Mouse (Mus musculus): ENCODE results near the gene Zfp386.
"Not testable (repeated sequence)": the region's sequence is repeated elsewhere in the genome, so short reads cannot be mapped to it uniquely, and the experiment has no call there.

Zfp386 gene

GRCm38 (mm10) chr12:116047440-116048377 lies at the start of gene Zfp386:
Zfp386 (plus strand) TSS chr12:116047724.
- DNase-seq, result peak; percentile 98 to 99

DNA sequence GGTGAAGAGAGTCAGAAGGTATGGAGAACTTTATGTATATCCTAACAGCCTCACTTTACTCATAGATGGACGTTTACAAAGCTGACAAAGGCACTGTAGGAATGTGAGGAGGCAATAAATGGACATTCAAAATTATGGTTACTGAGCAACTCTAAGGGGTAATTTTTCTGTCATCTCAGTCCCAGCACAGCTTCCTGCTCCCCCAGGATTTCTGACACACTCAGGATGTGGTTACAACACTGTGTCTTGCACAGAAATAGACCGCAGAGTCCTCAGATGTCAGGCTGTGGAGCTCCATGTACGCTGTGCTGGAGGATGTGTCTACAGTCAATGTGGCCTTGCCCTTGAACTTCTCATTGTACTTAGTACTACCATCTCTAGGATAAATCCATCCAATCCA lies 47.7 kb upstream of the Zfp386 start:
- not testable (repeated sequence) for DNase-seq

DNA sequence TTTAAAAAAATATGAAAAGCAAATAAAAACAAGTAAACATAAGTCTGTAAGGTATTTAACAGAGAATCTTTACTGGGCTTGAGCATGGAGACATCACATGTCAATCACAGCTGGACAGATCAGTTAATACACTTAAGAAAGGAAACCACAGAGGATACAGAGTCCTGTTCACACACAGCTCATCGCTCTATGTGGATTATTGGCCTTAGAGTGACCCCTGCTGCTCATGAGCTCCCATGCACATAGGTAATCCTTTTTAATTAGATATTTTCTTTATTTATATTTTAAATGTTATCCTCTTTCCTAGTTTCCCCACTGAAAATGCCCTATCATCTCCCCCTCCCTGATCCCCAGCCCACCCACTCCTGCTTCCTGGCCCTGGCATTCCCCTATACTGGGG lies 44.6 kb upstream of the Zfp386 start:
- DNase-seq, result not testable (repeated sequence)

DNA sequence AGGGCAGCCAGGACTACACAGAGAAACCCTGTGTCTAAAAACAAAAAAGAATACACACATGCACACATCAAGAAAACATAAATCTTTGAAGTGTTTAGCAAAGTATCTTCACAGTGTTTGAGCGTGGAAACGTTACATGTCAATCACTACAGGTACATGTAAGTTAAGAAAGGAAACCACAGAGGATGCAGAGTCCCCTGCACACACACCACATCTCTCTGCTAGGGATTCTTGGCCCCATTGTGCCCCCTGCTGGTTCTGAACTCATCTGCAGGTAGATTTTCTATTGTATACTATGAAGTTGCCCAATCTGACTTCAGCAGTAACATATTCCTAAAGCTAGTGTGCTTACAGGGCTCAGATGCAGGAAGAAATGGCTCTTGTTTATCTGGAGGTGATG lies 36.7 kb upstream of the Zfp386 start:
- no peak for DNase-seq

DNA sequence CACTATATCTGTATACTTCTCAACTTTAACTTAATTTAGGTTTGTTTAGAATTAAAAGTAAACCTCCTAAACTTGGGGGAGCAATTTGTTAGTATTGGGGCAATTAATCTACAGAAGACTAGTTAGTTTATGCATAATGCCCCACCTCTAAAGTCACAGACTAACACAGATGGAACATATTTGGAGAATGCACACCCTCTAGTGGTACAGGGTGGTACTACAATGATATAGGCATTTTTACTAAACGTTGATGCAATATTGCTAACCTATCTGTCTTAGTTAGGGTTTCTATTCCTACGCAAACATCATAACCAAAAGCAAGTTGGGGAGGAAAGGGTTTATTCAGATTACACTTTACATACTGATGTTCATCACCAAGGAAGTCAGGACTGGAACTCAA lies 19.4 kb upstream of the Zfp386 start:
- no peak for DNase-seq

GRCm38 (mm10) chr12:116035346-116035745 lies 12.2 kb upstream of the Zfp386 start:
- no peak for DNase-seq

GRCm38 (mm10) chr12:116044785-116045184 lies 2.7 kb upstream of the Zfp386 start:
- DNase-seq, result no peak

GRCm38 (mm10) chr12:116048766-116049165 lies 1.2 kb downstream of the Zfp386 start:
- DNase-seq, result no peak

GRCm38 (mm10) chr12:116049236-116049635 lies 1.7 kb downstream of the Zfp386 start:
- DNase-seq, result no peak

DNA sequence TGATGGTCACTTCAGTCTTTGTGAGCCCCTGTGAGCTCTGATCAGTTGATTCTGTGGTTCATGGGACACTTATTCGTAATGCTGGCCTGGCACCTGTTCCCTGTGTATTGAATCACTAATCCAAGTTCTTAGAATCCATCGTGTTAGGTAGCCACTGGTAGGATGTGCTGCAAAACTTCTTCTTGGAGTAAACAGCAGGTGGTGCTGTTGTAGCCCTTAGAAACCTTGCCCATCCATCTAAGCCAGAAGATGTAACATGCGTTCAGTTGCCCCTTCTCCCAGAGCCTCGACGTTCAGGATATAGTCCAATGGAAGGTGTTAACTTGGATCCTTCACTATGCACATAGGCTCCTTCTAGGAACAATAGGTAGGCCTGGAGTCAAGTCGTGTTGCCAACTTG lies 2.2 kb downstream of the Zfp386 start:
- no peak for DNase-seq

- DNase-seq, result no peak
Measured at GRCm38 (mm10) chr12:116054342-116054741, 6.8 kb downstream of the Zfp386 start.

DNA sequence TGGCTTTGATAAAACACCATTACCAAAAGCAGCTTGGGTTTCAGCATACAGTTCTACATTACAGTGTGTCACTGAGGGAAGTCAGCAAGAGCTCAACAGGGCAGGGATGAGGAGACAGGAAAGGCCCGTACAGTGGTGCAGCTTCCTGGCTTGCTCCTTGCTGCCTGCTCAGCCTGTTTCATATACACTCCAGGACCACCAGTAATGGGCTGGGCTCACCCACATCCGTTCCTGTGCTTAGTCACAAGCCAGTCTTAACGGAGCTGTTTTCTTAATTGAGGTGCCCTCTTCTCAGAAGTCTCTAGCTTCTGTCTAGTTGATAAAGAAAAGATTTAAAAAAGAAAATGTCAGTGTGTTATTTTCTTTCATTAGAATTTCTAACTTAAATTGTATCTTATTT lies 8.6 kb downstream of the Zfp386 start:
- DNase-seq, result no peak

GRCm38 (mm10) chr12:116061561-116062193 lies 14.2 kb downstream of the Zfp386 start:
- DNase-seq, result no peak

DNA sequence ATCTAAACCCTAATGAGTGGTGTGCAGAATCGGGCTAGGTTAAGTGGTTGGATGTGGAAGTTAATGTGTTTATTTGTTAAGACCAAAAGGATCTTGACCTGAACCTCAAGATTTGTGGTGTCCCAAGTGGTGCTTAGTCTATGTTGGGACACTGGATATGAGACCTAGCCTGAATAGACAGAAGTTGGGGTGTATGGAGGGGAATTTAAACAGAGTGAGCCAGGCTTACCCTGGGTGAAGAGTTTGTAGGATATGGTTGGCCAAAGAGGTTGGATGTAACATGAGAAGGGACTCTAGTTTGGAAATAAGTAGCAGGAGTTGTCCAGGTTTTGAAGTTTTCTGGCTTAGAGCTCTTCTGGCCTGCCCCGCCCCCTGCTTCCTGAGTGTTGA lies 14.7 kb downstream of the Zfp386 start:
- DNase-seq, result no peak

- no peak for DNase-seq
Measured at GRCm38 (mm10) chr12:116063020-116063419, 15.5 kb downstream of the Zfp386 start.

GRCm38 (mm10) chr12:116071023-116071422 lies 23.5 kb downstream of the Zfp386 start:
- DNase-seq, result no peak

- peak in 1 of 2 experiments; percentile 11 for DNase-seq
Measured at GRCm38 (mm10) chr12:116077074-116077854, 29.7 kb downstream of the Zfp386 start, which contains the start of gene Vipr2. Vipr2 (plus strand) TSS chr12:116077726.

GRCm38 (mm10) chr12:116077855-116078366 lies 30.4 kb downstream of the Zfp386 start:
- DNase-seq, result no peak

GRCm38 (mm10) chr12:116083125-116083524 lies 35.6 kb downstream of the Zfp386 start:
- DNase-seq, result no peak

DNA sequence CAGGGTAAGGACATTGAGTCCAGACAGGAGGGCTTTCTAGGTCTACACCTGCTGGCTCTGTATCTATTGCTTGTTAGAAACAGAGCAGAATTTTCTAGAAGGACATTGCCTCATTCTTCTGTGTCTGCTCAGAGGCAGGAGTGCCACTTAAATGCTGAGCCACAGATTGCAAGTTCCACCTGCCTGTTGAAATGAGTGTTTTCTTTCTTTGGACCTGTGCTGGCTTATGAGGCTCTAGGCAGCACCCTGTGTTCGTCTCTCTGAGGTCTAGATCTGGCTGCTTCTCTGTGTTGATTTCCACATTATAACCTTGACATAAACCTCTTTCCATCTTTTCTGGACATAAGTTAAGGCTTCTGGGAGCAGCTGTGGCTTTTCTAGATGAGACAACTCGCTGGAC lies 36.8 kb downstream of the Zfp386 start:
- DNase-seq, result no peak

- no peak for DNase-seq
Measured at GRCm38 (mm10) chr12:116086951-116087600, 39.6 kb downstream of the Zfp386 start.

DNA sequence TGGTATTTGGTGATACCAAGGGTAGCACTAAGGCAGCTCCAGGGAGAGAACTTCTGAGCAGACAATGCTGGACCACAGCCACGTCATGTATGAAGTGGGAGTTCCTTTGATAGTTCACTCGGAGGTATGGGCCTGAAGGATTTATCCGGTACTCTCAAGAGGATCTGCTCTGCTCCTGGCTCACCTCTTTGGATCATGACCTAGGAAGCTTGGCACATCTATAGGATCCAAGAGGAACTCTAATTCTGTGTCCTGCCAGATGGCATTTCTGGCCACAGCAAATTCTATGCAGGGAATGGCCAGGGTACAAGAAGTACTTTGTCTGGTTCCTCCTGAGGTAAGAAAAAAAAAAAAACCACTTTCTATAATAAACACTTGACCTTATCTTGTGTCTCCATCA lies 42.3 kb downstream of the Zfp386 start:
- DNase-seq, result no peak

Data from kidney, adult 8-10 months (tissue).